Mouse (Mus musculus): ENCODE data around the gene Mrpl43.

DNA sequence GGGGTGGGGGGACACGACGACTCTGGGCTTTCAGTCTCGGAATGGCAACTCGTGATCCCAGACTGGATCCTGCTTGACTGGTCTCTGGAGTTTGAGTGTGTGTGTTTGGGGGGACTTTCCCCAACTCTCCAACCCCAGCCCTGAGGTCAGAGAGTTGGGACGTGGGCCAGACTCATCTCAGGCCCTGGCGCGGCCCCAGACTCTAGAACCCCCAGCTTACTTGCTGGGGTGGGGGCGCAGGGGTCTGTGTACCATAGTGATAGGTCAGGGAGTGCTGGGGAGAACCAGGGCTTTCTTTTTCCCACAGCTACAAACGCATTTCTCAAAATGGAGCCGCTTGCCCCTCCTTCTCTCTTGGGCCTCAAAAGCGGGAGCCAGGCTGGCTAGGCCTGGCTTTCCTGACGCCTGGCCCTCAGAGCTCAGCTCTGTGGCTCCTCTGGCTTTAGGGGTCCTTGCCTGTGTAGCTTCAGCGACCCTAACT is 12.1 kb upstream of the Mrpl43 start:
- TF ChIP-seq CTCF (IDR thresholded peaks at IDR 0.05; ENCODE audit: low read depth) = no peak
- TF ChIP-seq EP300 (IDR thresholded peaks at IDR 0.05; ENCODE audit: low read depth) = no peak
